Comparison of ENCODE assay signal across 11 mouse cellular contexts in genomic region chr3:52067181-52067580, GRCm38 (mm10). TPM values are rescaled to one million over a fixed set of nuclear protein-coding genes. Genes with fewer than 3 reads are reported as not detected.
A peak's percentile ranks its signal among the peaks of the same experiment; 100 is the strongest.
DNase-seq lines count a peak whose midpoint lies in the region; TF ChIP-seq lines count a peak whose summit lies in the region.
"Had no signal": no experiment of that assay in that cellular context is flagged by ENCODE, and none has a peak within 500 bp of the region (broad histone marks: within the 10 kb centered on the region; RNA-seq: fewer than 3 reads in every experiment).

No protein-coding gene starts in this region.

- no peak for TF ChIP-seq CTCF in brain, embryonic 14.5 days (IDR thresholded peaks at IDR 0.05; ENCODE audit: borderline replicate concordance, extremely low read depth, insufficient read depth, insufficient read length)

- DNase-seq in cerebellum, postnatal 25 days = peak; percentile 44 to 63
- no peak for DNase-seq in cerebellum, adult 8-10 months
- peak; percentile 61 for DNase-seq in brain, adult 2 months (ENCODE audit: low read depth, low spot score)
- peak; percentile 31 for DNase-seq in brain, embryonic 14.5 days (ENCODE audit: low read depth)
- no peak for DNase-seq in embryo, embryonic 11 days
- DNase-seq: adrenal gland, adult 2 months; adrenal gland, postnatal 10 days; adrenal gland, postnatal 25 days; cerebellum, adult 11-12 months; cerebellum, adult 9-10 months; forebrain, postnatal 0 days had no signal

- TF ChIP-seq POLR2A in brain, embryonic 14.5 days (IDR thresholded peaks at IDR 0.05; ENCODE audit: borderline replicate concordance, extremely low read depth, insufficient read depth, insufficient read length, poor library complexity, severe bottlenecking) = no peak

RNA-seq across cellular contexts. Expression of gene Maml3, which starts 37.7 kb away (rescaled TPM):
- polyA plus RNA-seq in brain, embryonic 14.5 days (2012; rRNA removed) = 5.5 and 12.7 TPM in 2 replicates

Comparison
In these comparisons a context has a peak if more than half of its experiments do, and no peak if none do; other contexts are left out.
1. DNase-seq: peak in cerebellum, postnatal 25 days (2 of 2), brain, adult 2 months (single experiment) and brain, embryonic 14.5 days (single experiment); none in cerebellum, adult 8-10 months (single experiment) and embryo, embryonic 11 days (single experiment).